Mouse (Mus musculus) olfactory bulb, adult 2 months (tissue): ENCODE results near the gene Zmat5.

Experiments
- CTCF ChIP-seq: fragments of 200-500 bp; IDR thresholded peaks from 2 replicates; pipeline ENCODE4 v1.5.1; 2012; ENCODE audit warnings: low read depth, mild to moderate bottlenecking, low read length, moderate library complexity; ENCODE audit not compliant: insufficient read depth
- POLR2A ChIP-seq: fragments of 200-500 bp; IDR thresholded peaks from 2 replicates; pipeline ENCODE4 v1.6.1; 2012; ENCODE audit warnings: mild to moderate bottlenecking, low read depth, low read length, moderate library complexity; ENCODE audit not compliant: insufficient read depth

DNA sequence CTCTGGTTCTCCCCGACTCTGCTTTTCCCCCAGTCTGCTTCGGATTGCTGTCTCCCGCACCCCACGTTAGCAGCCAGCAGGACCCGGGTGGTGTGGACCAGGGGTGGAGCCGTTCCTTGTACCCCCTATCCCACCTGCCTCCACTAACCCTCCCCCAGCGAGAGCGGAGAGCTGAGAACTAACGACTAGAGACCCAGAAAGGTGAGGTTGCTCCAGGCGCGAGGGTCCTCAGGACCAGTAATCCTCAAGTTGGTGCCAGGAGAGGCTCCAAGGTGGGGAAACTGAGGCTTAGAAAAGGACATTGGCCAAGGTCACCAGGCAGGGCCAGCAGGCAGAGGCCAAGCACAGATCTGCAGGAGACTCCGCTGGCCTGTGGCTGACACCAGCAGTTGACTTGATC lies 42.8 kb downstream of the Zmat5 start:
- TF ChIP-seq POLR2A (no peak), CTCF (no peak)
